Mouse (Mus musculus): ENCODE measurements around the gene Foxj3. TPM values are rescaled to one million over a fixed set of nuclear protein-coding genes. Genes with fewer than 3 reads are reported as not detected.
"Not testable (repeated sequence)": the region's sequence is repeated elsewhere in the genome, so short reads cannot be mapped to it uniquely, and the experiment has no call there.

Gene Foxj3
- polyA plus RNA-seq (2016; fragmentation: Nextera tagmentation; extraction: Ambion mirVana): 27.3 and 29.0 TPM in 2 replicates

GRCm38 (mm10) chr4:119536615-119537014 lies at the start of gene Foxj3:
TSS of gene Foxj3 (plus strand) at chr4:119537004.
- H3K4me2 ChIP-seq (replicated peaks); H3K9me3 ChIP-seq (replicated peaks); H3K4me3 ChIP-seq; ATAC-seq (ENCODE audit: low FRiP score); H3K27ac ChIP-seq; H3K9ac ChIP-seq; H3K27me3 ChIP-seq; H3K36me3 ChIP-seq: not testable (repeated sequence)
- WGBS: 91% methylated on average over 4 of the region's 4 CpGs
- peaks cover 12% of the 10 kb centered on the region for H3K4me1 ChIP-seq

GRCm38 (mm10) chr4:119489666-119490065 lies 47.1 kb upstream of the Foxj3 start:
- Histone ChIP-seq H3K9ac (no peak overlapping the region), H3K9me3 (replicated peaks) (no peaks in the 10 kb centered on the region), H3K4me2 (replicated peaks) (no peak overlapping the region), H3K4me3 (no peak overlapping the region), H3K4me1 (peaks cover 6% of the 10 kb centered on the region; the same call in 1 of the 2 replicates), H3K27ac (no peak overlapping the region), H3K36me3 (no peaks in the 10 kb centered on the region), H3K27me3 (peaks cover 12% of the 10 kb centered on the region)
- ATAC-seq (ENCODE audit: low FRiP score): no peak
- WGBS: 80% methylated on average over 10 of the region's 10 CpGs

- peaks cover 12% of the 10 kb centered on the region for H3K27me3 ChIP-seq
- no peak for ATAC-seq (ENCODE audit: low FRiP score)
- H3K9ac ChIP-seq: no peak overlapping the region
- H3K27ac ChIP-seq: no peak overlapping the region
- H3K4me2 ChIP-seq (replicated peaks): no peak overlapping the region
- peaks cover 6% of the 10 kb centered on the region; the same call in 1 of the 2 replicates for H3K4me1 ChIP-seq
- H3K9me3 ChIP-seq (replicated peaks): no peaks in the 10 kb centered on the region
- no peaks in the 10 kb centered on the region for H3K36me3 ChIP-seq
- H3K4me3 ChIP-seq: no peak overlapping the region
- 74% methylated on average over 3 of the region's 3 CpGs for WGBS
Measured at GRCm38 (mm10) chr4:119490806-119491205, 46.0 kb upstream of the Foxj3 start.

- Histone ChIP-seq H3K9me3 (replicated peaks) (no peaks in the 10 kb centered on the region), H3K27ac (peak within 1 kb of the TSS; percentile 78), H3K4me3 (peak within 1 kb of the TSS; percentile 68), H3K36me3 (no peaks in the 10 kb centered on the region), H3K4me2 (replicated peaks) (peak within 1 kb of the TSS; percentile 95), H3K27me3 (peaks cover 10% of the 10 kb centered on the region), H3K9ac (peak within 1 kb of the TSS; percentile 76), H3K4me1 (peaks cover 6% of the 10 kb centered on the region; the same call in 1 of the 2 replicates)
- ATAC-seq (ENCODE audit: low FRiP score): peak; percentile 90
- WGBS: under 1% methylated on average over 73 of the region's 77 CpGs
Measured at GRCm38 (mm10) chr4:119492291-119492932, 44.4 kb upstream of the Foxj3 start, which contains the start of gene Rimkla. TSS of gene Rimkla (minus strand) at chr4:119492628.

GRCm38 (mm10) chr4:119492933-119493327 lies 43.9 kb upstream of the Foxj3 start:
- Histone ChIP-seq H3K27me3 (peaks cover 7% of the 10 kb centered on the region), H3K4me2 (replicated peaks) (peak overlapping the region; percentile 95), H3K9ac (peak overlapping the region; percentile 76), H3K27ac (peak overlapping the region; percentile 78; the same call in 1 of the 2 replicates), H3K36me3 (no peaks in the 10 kb centered on the region), H3K9me3 (replicated peaks) (no peaks in the 10 kb centered on the region), H3K4me3 (peak overlapping the region; percentile 68), H3K4me1 (peaks cover 6% of the 10 kb centered on the region; the same call in 1 of the 2 replicates)
- WGBS: 38% methylated on average over 10 of the region's 10 CpGs
- 0 out of 2 replicates have a peak, but pooled peaks have one; percentile 41 for ATAC-seq (ENCODE audit: low FRiP score)

- H3K4me1 ChIP-seq: no peaks in the 10 kb centered on the region
- no peaks in the 10 kb centered on the region for H3K36me3 ChIP-seq
- ATAC-seq (ENCODE audit: low FRiP score): no peak
- H3K9me3 ChIP-seq (replicated peaks): no peaks in the 10 kb centered on the region
- 67% methylated on average over 5 of the region's 5 CpGs for WGBS
- peaks cover 3% of the 10 kb centered on the region for H3K27me3 ChIP-seq
- H3K4me3 ChIP-seq: no peak overlapping the region
- H3K27ac ChIP-seq: no peak overlapping the region
- H3K9ac ChIP-seq: no peak overlapping the region
- no peak overlapping the region for H3K4me2 ChIP-seq (replicated peaks)
Measured at GRCm38 (mm10) chr4:119498319-119498848, 38.4 kb upstream of the Foxj3 start.

GRCm38 (mm10) chr4:119511591-119511990 lies 25.2 kb upstream of the Foxj3 start:
- Histone ChIP-seq H3K4me1 (no peaks in the 10 kb centered on the region), H3K9ac (no peak overlapping the region), H3K27me3 (no peaks in the 10 kb centered on the region), H3K4me2 (replicated peaks) (no peak overlapping the region), H3K4me3 (no peak overlapping the region), H3K9me3 (replicated peaks) (no peaks in the 10 kb centered on the region), H3K36me3 (no peaks in the 10 kb centered on the region), H3K27ac (no peak overlapping the region)
- ATAC-seq (ENCODE audit: low FRiP score): no peak
- 63% methylated on average over 2 of the region's 2 CpGs for WGBS

- Histone ChIP-seq H3K4me3 (no peak overlapping the region), H3K9me3 (replicated peaks) (no peaks in the 10 kb centered on the region), H3K4me2 (replicated peaks) (no peak overlapping the region), H3K36me3 (no peaks in the 10 kb centered on the region), H3K9ac (no peak overlapping the region), H3K27ac (no peak overlapping the region), H3K27me3 (no peaks in the 10 kb centered on the region), H3K4me1 (no peaks in the 10 kb centered on the region)
- no peak for ATAC-seq (ENCODE audit: low FRiP score)
- WGBS: 71% methylated on average over 3 of the region's 3 CpGs
Measured at GRCm38 (mm10) chr4:119512731-119513141, 24.1 kb upstream of the Foxj3 start.

GRCm38 (mm10) chr4:119523575-119523974 lies 13.2 kb upstream of the Foxj3 start:
- Histone ChIP-seq H3K9ac (no peak overlapping the region), H3K4me2 (replicated peaks) (no peak overlapping the region), H3K27ac (peak overlapping the region; percentile 72), H3K27me3 (no peaks in the 10 kb centered on the region), H3K36me3 (no peaks in the 10 kb centered on the region), H3K9me3 (replicated peaks) (no peaks in the 10 kb centered on the region), H3K4me1 (0 out of 2 replicates have a peak, but pooled peaks cover 6% of the 10 kb centered on the region), H3K4me3 (no peak overlapping the region)
- 71% methylated on average over 4 of the region's 4 CpGs for WGBS
- peak; percentile 50; the same call in 1 of the 2 replicates for ATAC-seq (ENCODE audit: low FRiP score)

- 89% methylated on average over 1 of the region's 1 CpGs for WGBS
- Histone ChIP-seq H3K4me3 (no peak overlapping the region), H3K9ac (no peak overlapping the region), H3K4me1 (0 out of 2 replicates have a peak, but pooled peaks cover 6% of the 10 kb centered on the region), H3K9me3 (replicated peaks) (no peaks in the 10 kb centered on the region), H3K27me3 (no peaks in the 10 kb centered on the region), H3K4me2 (replicated peaks) (no peak overlapping the region), H3K36me3 (no peaks in the 10 kb centered on the region), H3K27ac (peak overlapping the region; percentile 72)
- ATAC-seq (ENCODE audit: low FRiP score): no peak
Measured at GRCm38 (mm10) chr4:119524010-119524409, 12.8 kb upstream of the Foxj3 start.

GRCm38 (mm10) chr4:119524466-119524865 lies 12.3 kb upstream of the Foxj3 start:
- peak overlapping the region; percentile 5; the same call in 1 of the 2 replicates for H3K27ac ChIP-seq
- no peak for ATAC-seq (ENCODE audit: low FRiP score)
- H3K4me1 ChIP-seq: 0 out of 2 replicates have a peak, but pooled peaks cover 6% of the 10 kb centered on the region
- no peaks in the 10 kb centered on the region for H3K27me3 ChIP-seq
- no peak overlapping the region for H3K4me2 ChIP-seq (replicated peaks)
- H3K36me3 ChIP-seq: no peaks in the 10 kb centered on the region
- no peak overlapping the region for H3K9ac ChIP-seq
- no peaks in the 10 kb centered on the region for H3K9me3 ChIP-seq (replicated peaks)
- WGBS: 90% methylated on average over 2 of the region's 2 CpGs
- H3K4me3 ChIP-seq: no peak overlapping the region

- 0 out of 2 replicates have a peak, but pooled peaks cover 6% of the 10 kb centered on the region for H3K4me1 ChIP-seq
Measured at GRCm38 (mm10) chr4:119526329-119526845, 10.4 kb upstream of the Foxj3 start.

More at GRCm38 (mm10) chr4:119526329-119526845, 10.4 kb upstream of the Foxj3 start:
- H3K27ac ChIP-seq: no peak overlapping the region
- no peak for ATAC-seq (ENCODE audit: low FRiP score)
- H3K4me2 ChIP-seq (replicated peaks): no peak overlapping the region
- H3K4me3 ChIP-seq: no peak overlapping the region
- H3K9me3 ChIP-seq (replicated peaks): no peaks in the 10 kb centered on the region
- H3K9ac ChIP-seq: no peak overlapping the region
- H3K27me3 ChIP-seq: no peaks in the 10 kb centered on the region
- H3K36me3 ChIP-seq: no peaks in the 10 kb centered on the region
